Comparison of ENCODE assay signal across 8 mouse cellular contexts in the genomic region with DNA sequence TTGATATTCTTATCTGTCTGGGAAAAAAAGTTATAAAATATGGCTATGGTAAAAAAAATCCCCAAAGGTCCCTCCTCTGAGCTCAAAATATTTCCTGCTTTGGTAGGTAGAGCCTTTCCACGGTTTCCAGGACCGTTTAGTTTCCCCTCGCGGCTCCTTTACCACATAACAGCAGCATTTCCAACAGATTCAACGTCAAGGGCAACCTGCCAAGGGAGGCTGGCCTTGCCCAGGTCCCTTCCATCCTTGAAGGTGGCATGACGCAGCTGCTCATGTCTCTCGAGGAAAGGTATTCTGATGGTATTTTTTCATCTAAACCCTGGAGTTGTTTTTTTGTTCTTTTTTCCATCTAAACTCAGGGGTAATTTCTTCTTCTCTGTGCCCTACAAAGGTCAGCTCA.
DNase-seq lines count a peak whose midpoint lies in the region; ATAC-seq and TF ChIP-seq lines count a peak whose summit lies in the region.

No protein-coding gene starts in this region.

- H3K9ac ChIP-seq in limb, embryonic 12.5 days (replicated peaks) = peak overlapping the region; percentile 42; the same call in 1 of the 2 replicates
- H3K9ac ChIP-seq in midbrain, postnatal 0 days (replicated peaks; ENCODE audit: low read length, poor library complexity, severe bottlenecking) = peak overlapping the region; percentile 39

- peaks cover 18% of the 10 kb centered on the region for H3K4me1 ChIP-seq in limb, embryonic 12.5 days (replicated peaks)
- H3K4me1 ChIP-seq in midbrain, postnatal 0 days (ENCODE audit: insufficient read depth, low read length) = peaks cover 5% of the 10 kb centered on the region; the same call in 1 of the 2 replicates

- DNase-seq in cerebellum, postnatal 25 days = peak; percentile 31 to 68
- no peak for DNase-seq in cerebellum, postnatal 4 days (ENCODE audit: low spot score in 2 of 2)
- DNase-seq in brain, adult 2 months (ENCODE audit: low read depth, low spot score) = peak; percentile 51
- DNase-seq in heart, postnatal 14 days = peak; percentile 19 to 40
- DNase-seq in midbrain, postnatal 0 days (ENCODE audit: low spot score) = no peak

- 0 out of 2 replicates have a peak, but pooled peaks cover 2% of the 10 kb centered on the region for H3K9me3 ChIP-seq in limb, embryonic 12.5 days
- H3K9me3 ChIP-seq in midbrain, postnatal 0 days (ENCODE audit: low read length) = no peaks in the 10 kb centered on the region

- WGBS in limb, embryonic 12.5 days = 43% methylated on average over 7 of the region's 7 CpGs
- 28% methylated on average over 7 of the region's 7 CpGs for WGBS in midbrain, postnatal 0 days

- H3K4me2 ChIP-seq in limb, embryonic 12.5 days = peak overlapping the region; percentile 59
- peak overlapping the region; percentile 55 for H3K4me2 ChIP-seq in midbrain, postnatal 0 days (ENCODE audit: low read depth, low read length, poor library complexity, severe bottlenecking)

- H3K36me3 ChIP-seq in limb, embryonic 12.5 days = no peaks in the 10 kb centered on the region
- no peaks in the 10 kb centered on the region for H3K36me3 ChIP-seq in midbrain, postnatal 0 days (ENCODE audit: insufficient read depth, low read length)

- intact Hi-C loops in heart, postnatal 14 days (cut with DNase I) = no loop called here

- peak overlapping the region; percentile 95 for H3K27ac ChIP-seq in limb, embryonic 12.5 days
- H3K27ac ChIP-seq in midbrain, postnatal 0 days (ENCODE audit: low read depth, low read length) = peak overlapping the region; percentile 33

- H3K27me3 ChIP-seq in limb, embryonic 12.5 days = no peaks in the 10 kb centered on the region
- H3K27me3 ChIP-seq in midbrain, postnatal 0 days (ENCODE audit: insufficient read depth, low read length) = no peaks in the 10 kb centered on the region

- ATAC-seq in limb, embryonic 12.5 days (ENCODE audit: insufficient number of reproducible peaks, insufficient read depth, low FRiP score, low TSS enrichment, low read depth) = no peak
- ATAC-seq in midbrain, postnatal 0 days (ENCODE audit: low FRiP score) = no peak
- ATAC-seq in erythroblast, adult 5-6 weeks (replicated peaks; ENCODE audit: low FRiP score, poor library complexity, severe bottlenecking) = no peak
- no peak for ATAC-seq in granulocyte monocyte progenitor cell, adult 5-6 weeks (replicated peaks; ENCODE audit: poor library complexity, severe bottlenecking)

- no peak for TF ChIP-seq CTCF in midbrain, postnatal 0 days (IDR thresholded peaks at IDR 0.05)

- H3K4me3 ChIP-seq in limb, embryonic 12.5 days (replicated peaks) = peak overlapping the region; percentile 29
- H3K4me3 ChIP-seq in midbrain, postnatal 0 days (ENCODE audit: low read depth, low read length) = peak overlapping the region; percentile 31; the same call in 1 of the 2 replicates

Comparison
In these comparisons a context has a peak if more than half of its experiments do, and no peak if none do; other contexts are left out.
1. DNase-seq: peak in cerebellum, postnatal 25 days (2 of 2), brain, adult 2 months (single experiment) and heart, postnatal 14 days (2 of 2); none in cerebellum, postnatal 4 days (0 of 2) and midbrain, postnatal 0 days (single experiment).